Mouse (Mus musculus): ENCODE data around the gene Dip2b.

GRCm38 (mm10) chr15:100177167-100177566 is 138.7 kb downstream of the Dip2b start:
- TF ChIP-seq E2F4 (IDR thresholded peaks at IDR 0.05; ENCODE audit: insufficient read depth): no peak
- TF ChIP-seq USF1 (IDR thresholded peaks at IDR 0.05; ENCODE audit: low read depth): no peak

Measured in myocyte (in vitro differentiated cells).